Mouse (Mus musculus): ENCODE measurements around the gene Adgrl3.

GRCm38 (mm10) chr5:81676896-81677295 lies 657.0 kb downstream of the Adgrl3 start:
- TF ChIP-seq POLR2A (IDR thresholded peaks at IDR 0.05; ENCODE audit: insufficient read depth, low read length) (no peak), EP300 (IDR thresholded peaks at IDR 0.05; ENCODE audit: insufficient read depth, low read depth, low read length) (no peak), CTCF (IDR thresholded peaks at IDR 0.05; ENCODE audit: low read depth, low read length) (no peak)
